Mouse (Mus musculus): ENCODE measurements around the gene Uxt. TPM values are rescaled to one million over a fixed set of nuclear protein-coding genes. Genes with fewer than 3 reads are reported as not detected.

The Uxt gene
- polyA plus RNA-seq, 1 experiment from 2014 or later = 28.6 TPM

- ATAC-seq (ENCODE audit: low FRiP score) (no peak; the same call in 1 of the 2 replicates), DNase-seq (ENCODE audit: low spot score) (no peak)
- peaks cover 22% of the 10 kb centered on the region for H3K4me1 ChIP-seq (replicated peaks; ENCODE audit: control insufficient read depth, insufficient read depth, low read length)
- H3K9ac ChIP-seq = peak overlapping the region; percentile 20; the same call in 1 of the 2 replicates
- H3K27me3 ChIP-seq (ENCODE audit: control insufficient read depth, insufficient read depth, low read length) = no peaks in the 10 kb centered on the region
- H3K36me3 ChIP-seq (replicated peaks; ENCODE audit: control insufficient read depth, insufficient read depth) = no peaks in the 10 kb centered on the region
- peak overlapping the region; percentile 62 for H3K4me2 ChIP-seq (replicated peaks)
- H3K9me3 ChIP-seq (ENCODE audit: control insufficient read depth, low read length) = no peaks in the 10 kb centered on the region
- H3K27ac ChIP-seq = peak overlapping the region; percentile 57; the same call in 1 of the 2 replicates
- peak overlapping the region; percentile 58 for H3K4me3 ChIP-seq (replicated peaks; ENCODE audit: low read length)
- 41% methylated on average over 5 of the region's 5 CpGs for WGBS
Measured at GRCm38 (mm10) chrX:20921366-20921765, 40.5 kb downstream of the Uxt start.

DNA sequence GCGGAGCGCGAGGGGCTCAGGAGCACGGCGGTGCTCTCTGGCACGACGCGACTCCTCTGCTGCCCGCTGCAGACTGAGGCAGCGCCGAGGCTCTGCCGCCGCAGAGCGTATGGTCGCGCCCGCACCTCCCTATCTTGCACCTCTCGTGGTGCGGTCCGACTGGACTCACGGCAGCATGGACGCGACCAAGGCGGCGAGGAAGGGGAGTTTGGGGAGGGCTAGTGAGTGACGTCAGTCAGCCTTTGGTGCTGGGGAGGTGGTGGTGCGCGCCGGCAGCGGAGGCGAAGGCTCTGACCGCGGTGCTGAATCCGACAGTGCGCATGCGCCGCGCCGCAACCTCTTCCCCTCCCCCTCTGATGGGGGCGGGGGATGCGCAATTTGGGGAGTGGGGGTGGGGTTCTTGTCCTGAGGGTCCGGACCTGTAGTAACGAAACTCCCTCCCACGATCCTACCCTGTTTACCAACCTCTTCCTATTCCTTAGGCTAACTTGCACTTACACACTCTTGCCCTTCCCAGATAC lies 40.9 kb downstream of the Uxt start, which contains the start of gene Syn1:
Gene Syn1 (minus strand): TSS at position 161 of the 521 bp plus-strand sequence.
- H3K27ac ChIP-seq = peak within 1 kb of the TSS; percentile 73
- peak within 1 kb of the TSS; percentile 74 for H3K9ac ChIP-seq
- H3K4me2 ChIP-seq (replicated peaks) = peak within 1 kb of the TSS; percentile 62
- H3K4me3 ChIP-seq (replicated peaks; ENCODE audit: low read length) = peak within 1 kb of the TSS; percentile 58
- H3K4me1 ChIP-seq (replicated peaks; ENCODE audit: control insufficient read depth, insufficient read depth, low read length) = peaks cover 22% of the 10 kb centered on the region
- no peaks in the 10 kb centered on the region for H3K9me3 ChIP-seq (ENCODE audit: control insufficient read depth, low read length)
- peak; percentile 97 for ATAC-seq (ENCODE audit: low FRiP score)
- H3K27me3 ChIP-seq (ENCODE audit: control insufficient read depth, insufficient read depth, low read length) = no peaks in the 10 kb centered on the region
- peak; percentile 87 for DNase-seq (ENCODE audit: low spot score)
- WGBS = 16% methylated on average over 29 of the region's 44 CpGs
- H3K36me3 ChIP-seq (replicated peaks; ENCODE audit: control insufficient read depth, insufficient read depth) = no peaks in the 10 kb centered on the region

DNA sequence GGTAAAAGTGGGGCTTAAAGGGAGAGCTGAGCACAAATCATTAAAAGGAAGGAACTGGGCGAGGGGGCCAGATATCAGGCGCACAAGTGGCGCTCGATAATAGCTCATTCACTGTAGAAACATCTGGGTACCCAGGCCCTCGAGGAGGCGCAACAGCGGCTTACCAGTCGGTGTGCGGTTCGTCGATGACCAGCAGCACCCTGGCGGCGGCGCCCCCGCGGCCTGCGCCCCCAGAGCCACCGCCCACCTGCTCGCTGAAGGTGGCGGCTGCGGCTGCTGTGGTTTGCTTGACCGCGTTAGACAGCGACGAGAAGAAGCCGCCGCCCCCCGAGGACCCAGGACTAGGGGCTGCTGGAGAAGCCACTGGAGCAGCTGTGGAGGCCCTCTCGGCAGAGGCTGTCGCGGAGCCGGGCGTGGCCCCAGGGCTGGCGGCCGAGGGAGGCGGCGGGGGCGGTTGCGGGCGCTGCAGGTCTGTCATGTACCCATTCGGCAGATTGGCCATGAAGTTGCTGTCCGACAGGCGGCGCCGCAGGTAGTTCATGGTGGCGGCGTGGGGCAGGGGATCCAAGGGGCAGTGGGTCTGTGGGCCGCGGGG lies 41.5 kb downstream of the Uxt start:
- Histone ChIP-seq H3K27ac (peak overlapping the region; percentile 73), H3K4me2 (replicated peaks) (peak overlapping the region; percentile 62), H3K4me3 (replicated peaks; ENCODE audit: low read length) (peak overlapping the region; percentile 58), H3K4me1 (replicated peaks; ENCODE audit: control insufficient read depth, insufficient read depth, low read length) (peaks cover 22% of the 10 kb centered on the region), H3K36me3 (replicated peaks; ENCODE audit: control insufficient read depth, insufficient read depth) (no peaks in the 10 kb centered on the region), H3K9me3 (ENCODE audit: control insufficient read depth, low read length) (no peaks in the 10 kb centered on the region), H3K27me3 (ENCODE audit: control insufficient read depth, insufficient read depth, low read length) (no peaks in the 10 kb centered on the region), H3K9ac (peak overlapping the region; percentile 74)
- 25% methylated on average over 44 of the region's 49 CpGs for WGBS
- ATAC-seq (ENCODE audit: low FRiP score) = peak; percentile 83
- no peak for DNase-seq (ENCODE audit: low spot score)

DNA sequence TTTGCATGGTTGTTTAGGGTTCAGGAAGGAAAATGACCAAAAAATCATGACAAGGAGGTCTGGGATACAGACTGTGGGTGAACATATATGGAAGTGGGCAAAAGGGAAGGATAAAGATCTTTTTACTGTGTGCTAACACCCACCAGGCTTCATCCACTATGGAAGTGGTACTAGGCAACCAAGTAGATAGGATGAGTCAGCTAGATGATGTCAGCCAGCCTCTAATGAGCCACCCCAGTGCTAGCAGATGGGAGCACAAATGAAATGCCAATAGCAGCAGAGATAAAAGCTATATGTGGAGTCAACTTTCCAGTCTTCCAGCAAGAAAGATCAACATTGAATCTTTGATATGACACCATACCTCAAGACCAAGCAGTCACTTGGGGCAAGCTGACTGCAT lies 46.7 kb downstream of the Uxt start:
- ATAC-seq (ENCODE audit: low FRiP score) (no peak), DNase-seq (ENCODE audit: low spot score) (no peak)
- Histone ChIP-seq H3K4me1 (replicated peaks; ENCODE audit: control insufficient read depth, insufficient read depth, low read length) (peaks cover 22% of the 10 kb centered on the region), H3K4me3 (replicated peaks; ENCODE audit: low read length) (no peak overlapping the region), H3K27me3 (ENCODE audit: control insufficient read depth, insufficient read depth, low read length) (no peaks in the 10 kb centered on the region), H3K4me2 (replicated peaks) (no peak overlapping the region), H3K36me3 (replicated peaks; ENCODE audit: control insufficient read depth, insufficient read depth) (no peaks in the 10 kb centered on the region), H3K27ac (no peak overlapping the region), H3K9ac (no peak overlapping the region), H3K9me3 (ENCODE audit: control insufficient read depth, low read length) (no peaks in the 10 kb centered on the region)

- H3K27me3 ChIP-seq (ENCODE audit: control insufficient read depth, insufficient read depth, low read length) = no peaks in the 10 kb centered on the region
- no peak for DNase-seq (ENCODE audit: low spot score)
- 90% methylated on average over 6 of the region's 6 CpGs for WGBS
- peaks cover 13% of the 10 kb centered on the region for H3K4me1 ChIP-seq (replicated peaks; ENCODE audit: control insufficient read depth, insufficient read depth, low read length)
- H3K9me3 ChIP-seq (ENCODE audit: control insufficient read depth, low read length) = no peaks in the 10 kb centered on the region
- H3K4me3 ChIP-seq (replicated peaks; ENCODE audit: low read length) = no peak overlapping the region
- no peak overlapping the region for H3K27ac ChIP-seq
- H3K9ac ChIP-seq = no peak overlapping the region
- H3K36me3 ChIP-seq (replicated peaks; ENCODE audit: control insufficient read depth, insufficient read depth) = no peaks in the 10 kb centered on the region
- ATAC-seq (ENCODE audit: low FRiP score) = no peak
- no peak overlapping the region for H3K4me2 ChIP-seq (replicated peaks)
Measured at GRCm38 (mm10) chrX:20913726-20914125, 48.1 kb downstream of the Uxt start.

DNA sequence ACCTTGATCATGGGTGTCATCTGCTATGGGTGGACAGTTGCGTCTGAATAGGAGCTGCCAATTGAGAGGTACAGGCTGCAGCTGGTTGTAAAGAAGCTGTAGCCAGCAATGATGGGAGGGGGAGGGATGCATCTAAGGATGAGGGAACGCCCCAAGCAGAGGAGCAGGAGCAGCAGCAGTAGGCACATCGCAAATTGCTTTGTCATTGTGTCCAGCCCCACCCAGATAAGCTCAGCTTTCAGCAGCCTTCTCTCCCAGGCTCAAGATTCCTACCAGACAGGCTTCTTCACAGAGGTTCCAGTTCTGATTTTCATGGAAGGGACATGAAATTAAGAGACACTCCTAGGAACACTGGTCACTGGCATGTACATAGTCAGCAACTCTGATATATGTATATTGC lies 51.7 kb downstream of the Uxt start:
- 38% methylated on average over 3 of the region's 3 CpGs for WGBS
- H3K4me2 ChIP-seq (replicated peaks) = no peak overlapping the region
- no peaks in the 10 kb centered on the region for H3K9me3 ChIP-seq (ENCODE audit: control insufficient read depth, low read length)
- H3K36me3 ChIP-seq (replicated peaks; ENCODE audit: control insufficient read depth, insufficient read depth) = peaks cover 14% of the 10 kb centered on the region
- H3K4me3 ChIP-seq (replicated peaks; ENCODE audit: low read length) = no peak overlapping the region
- no peak overlapping the region for H3K9ac ChIP-seq
- ATAC-seq (ENCODE audit: low FRiP score) (no peak), DNase-seq (ENCODE audit: low spot score) (no peak)
- H3K27ac ChIP-seq = no peak overlapping the region
- no peaks in the 10 kb centered on the region for H3K4me1 ChIP-seq (replicated peaks; ENCODE audit: control insufficient read depth, insufficient read depth, low read length)
- no peaks in the 10 kb centered on the region for H3K27me3 ChIP-seq (ENCODE audit: control insufficient read depth, insufficient read depth, low read length)

Other genes starting within 250 kb of the Uxt start
- gene Araf, start 164.2 kb downstream of the Uxt start, polyA plus RNA-seq (2014; fragmentation: Nextera tagmentation; extraction: Ambion mirVana) = 340 and 353 TPM in 2 replicates
- gene Timp1, start 91.9 kb downstream of the Uxt start, polyA plus RNA-seq (2014; fragmentation: Nextera tagmentation; extraction: Ambion mirVana) = 4.3 and 5.3 TPM in 2 replicates
- 97.3 and 132 TPM in 2 replicates for gene Syn1, start 41.0 kb downstream of the Uxt start, polyA plus RNA-seq (2014; fragmentation: Nextera tagmentation; extraction: Ambion mirVana)
- 4.8 and 5.7 TPM in 2 replicates for gene Cfp, start 30.5 kb downstream of the Uxt start, polyA plus RNA-seq (2014; fragmentation: Nextera tagmentation; extraction: Ambion mirVana)
- 9.4 and 10.1 TPM in 2 replicates for gene Elk1, start 11.4 kb downstream of the Uxt start, polyA plus RNA-seq (2014; fragmentation: Nextera tagmentation; extraction: Ambion mirVana)
- gene Zfp182, start 100.3 kb upstream of the Uxt start, polyA plus RNA-seq (2014; fragmentation: Nextera tagmentation; extraction: Ambion mirVana) = 8.2 and 8.5 TPM in 2 replicates
- gene Spaca5, start 106.4 kb upstream of the Uxt start, polyA plus RNA-seq (2014; fragmentation: Nextera tagmentation; extraction: Ambion mirVana) = not detected in 2 replicates
- gene Zfp300, start 127.5 kb upstream of the Uxt start, polyA plus RNA-seq (2014; fragmentation: Nextera tagmentation; extraction: Ambion mirVana) = 4.8 and 5.1 TPM in 2 replicates
- gene Ssxa1, start 153.8 kb upstream of the Uxt start, polyA plus RNA-seq (2014; fragmentation: Nextera tagmentation; extraction: Ambion mirVana) = not detected in 2 replicates
- gene Gm21876, start 213.6 kb upstream of the Uxt start, polyA plus RNA-seq (2014; fragmentation: Nextera tagmentation; extraction: Ambion mirVana) = not detected in 2 replicates

All from hindbrain, embryonic 14.5 days (tissue).